Mouse (Mus musculus): ENCODE results near the gene Gne. TPM values are rescaled to one million over a fixed set of nuclear protein-coding genes. Genes with fewer than 3 reads are reported as not detected.

Gene Gne
- polyA plus RNA-seq, 1 experiment from 2014 or later = 22.5 TPM

- WGBS = 74% methylated on average over 8 of the region's 8 CpGs
- no peak overlapping the region for H3K9ac ChIP-seq
- no peak overlapping the region for H3K4me3 ChIP-seq (replicated peaks)
- 0 out of 2 replicates have a peak overlapping the region, but pooled peaks have one; percentile 39 for H3K27ac ChIP-seq
- no peaks in the 10 kb centered on the region for H3K27me3 ChIP-seq
- H3K36me3 ChIP-seq = no peaks in the 10 kb centered on the region
- H3K4me1 ChIP-seq = peaks cover 46% of the 10 kb centered on the region
- ATAC-seq (replicated peaks; ENCODE audit: low FRiP score) = no peak; the same call in 1 of the 2 replicates
- no peaks in the 10 kb centered on the region for H3K9me3 ChIP-seq (replicated peaks)
- no peak overlapping the region for H3K4me2 ChIP-seq
Observed at GRCm38 (mm10) chr4:44103620-44104019, 19.6 kb upstream of the Gne start.

DNA sequence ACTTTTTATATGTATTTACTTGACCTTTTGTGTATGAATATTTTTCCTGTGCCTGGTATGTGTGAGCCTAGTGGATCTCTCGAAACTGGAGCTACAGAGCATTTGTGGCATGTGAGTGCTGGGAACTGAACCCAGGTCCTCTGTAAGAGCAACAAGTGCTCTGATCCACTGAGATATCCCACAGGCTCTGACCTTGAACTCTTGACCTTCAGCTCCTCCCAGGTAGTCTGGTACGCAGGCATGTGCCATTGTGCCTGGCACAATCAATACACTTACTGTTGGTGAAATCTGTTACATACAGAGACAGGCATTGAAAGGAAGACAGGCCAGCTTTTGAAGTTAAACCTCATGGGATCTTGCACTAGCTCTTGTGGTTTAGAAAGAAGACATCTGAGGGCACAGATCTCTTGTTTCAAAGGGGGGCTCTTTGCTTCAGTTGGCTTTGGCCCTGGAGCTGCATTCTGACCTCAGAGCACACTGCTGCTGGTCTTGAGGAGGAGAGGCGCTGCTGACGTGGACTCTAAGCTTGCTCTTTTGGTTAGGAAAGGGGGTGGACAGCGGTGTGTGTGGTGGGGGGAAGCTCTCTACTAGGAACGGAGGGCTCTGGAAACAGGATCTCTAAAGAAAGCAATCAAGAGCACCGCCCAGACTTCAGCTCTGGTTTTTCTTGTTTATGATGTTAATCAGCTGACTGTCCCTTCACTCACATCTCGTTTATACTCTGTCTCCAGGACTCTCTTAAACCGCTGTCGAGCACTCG lies 13.8 kb upstream of the Gne start:
- Histone ChIP-seq H3K9me3 (replicated peaks) (no peaks in the 10 kb centered on the region), H3K4me2 (no peak overlapping the region), H3K27me3 (no peaks in the 10 kb centered on the region), H3K27ac (no peak overlapping the region), H3K4me3 (replicated peaks) (no peak overlapping the region), H3K36me3 (no peaks in the 10 kb centered on the region), H3K4me1 (peaks cover 10% of the 10 kb centered on the region), H3K9ac (no peak overlapping the region)
- no peak for ATAC-seq (replicated peaks; ENCODE audit: low FRiP score)
- 22% methylated on average over 11 of the region's 11 CpGs for WGBS

GRCm38 (mm10) chr4:44094475-44094874 lies 10.5 kb upstream of the Gne start:
- no peaks in the 10 kb centered on the region for H3K9me3 ChIP-seq (replicated peaks)
- no peak overlapping the region for H3K9ac ChIP-seq
- H3K27me3 ChIP-seq = no peaks in the 10 kb centered on the region
- 78% methylated on average over 4 of the region's 4 CpGs for WGBS
- no peak overlapping the region for H3K4me3 ChIP-seq (replicated peaks)
- no peaks in the 10 kb centered on the region for H3K36me3 ChIP-seq
- ATAC-seq (replicated peaks; ENCODE audit: low FRiP score) = no peak
- H3K27ac ChIP-seq = no peak overlapping the region
- H3K4me2 ChIP-seq = no peak overlapping the region
- H3K4me1 ChIP-seq = peaks cover 10% of the 10 kb centered on the region

DNA sequence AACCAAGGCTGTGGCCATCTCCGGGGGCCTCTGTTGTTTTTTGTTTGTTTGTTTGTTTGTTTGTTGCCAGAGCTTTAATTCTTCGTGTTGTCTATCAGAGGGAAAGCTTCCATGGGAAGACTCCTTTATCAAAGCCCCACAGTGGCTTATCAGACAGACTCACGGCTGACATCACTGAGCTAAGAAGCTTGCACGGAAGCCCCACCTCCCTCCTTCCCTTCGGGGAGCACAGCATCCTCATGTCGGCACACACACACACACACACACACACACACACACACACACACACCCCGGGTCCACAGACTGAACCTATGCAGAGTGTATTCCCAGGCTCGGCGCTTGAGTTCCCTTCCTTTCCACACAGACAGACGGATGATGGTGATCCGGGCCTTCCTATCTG lies 8.4 kb upstream of the Gne start:
- ATAC-seq (replicated peaks; ENCODE audit: low FRiP score) = no peak
- Histone ChIP-seq H3K9me3 (replicated peaks) (no peaks in the 10 kb centered on the region), H3K27ac (no peak overlapping the region), H3K4me3 (replicated peaks) (no peak overlapping the region), H3K36me3 (no peaks in the 10 kb centered on the region), H3K4me1 (no peaks in the 10 kb centered on the region), H3K9ac (no peak overlapping the region), H3K4me2 (no peak overlapping the region), H3K27me3 (no peaks in the 10 kb centered on the region)
- 74% methylated on average over 11 of the region's 11 CpGs for WGBS

GRCm38 (mm10) chr4:44085566-44085965 lies 1.6 kb upstream of the Gne start:
- no peak overlapping the region for H3K9ac ChIP-seq
- no peak overlapping the region for H3K27ac ChIP-seq
- WGBS = 92% methylated on average over 3 of the region's 3 CpGs
- no peak for ATAC-seq (replicated peaks; ENCODE audit: low FRiP score)
- no peak overlapping the region for H3K4me3 ChIP-seq (replicated peaks)
- no peaks in the 10 kb centered on the region for H3K9me3 ChIP-seq (replicated peaks)
- H3K36me3 ChIP-seq = no peaks in the 10 kb centered on the region
- no peaks in the 10 kb centered on the region for H3K27me3 ChIP-seq
- H3K4me2 ChIP-seq = no peak overlapping the region
- peaks cover 8% of the 10 kb centered on the region for H3K4me1 ChIP-seq

- Histone ChIP-seq H3K4me1 (peaks cover 8% of the 10 kb centered on the region), H3K27me3 (no peaks in the 10 kb centered on the region), H3K9ac (no peak overlapping the region), H3K4me2 (peak overlapping the region; percentile 52), H3K9me3 (replicated peaks) (no peaks in the 10 kb centered on the region), H3K4me3 (replicated peaks) (peak overlapping the region; percentile 19; the same call in 1 of the 2 replicates), H3K36me3 (no peaks in the 10 kb centered on the region), H3K27ac (no peak overlapping the region)
- ATAC-seq (replicated peaks; ENCODE audit: low FRiP score) = no peak
- 82% methylated on average over 13 of the region's 13 CpGs for WGBS
Observed at GRCm38 (mm10) chr4:44084602-44085325, 787 bp upstream of the Gne start.

DNA sequence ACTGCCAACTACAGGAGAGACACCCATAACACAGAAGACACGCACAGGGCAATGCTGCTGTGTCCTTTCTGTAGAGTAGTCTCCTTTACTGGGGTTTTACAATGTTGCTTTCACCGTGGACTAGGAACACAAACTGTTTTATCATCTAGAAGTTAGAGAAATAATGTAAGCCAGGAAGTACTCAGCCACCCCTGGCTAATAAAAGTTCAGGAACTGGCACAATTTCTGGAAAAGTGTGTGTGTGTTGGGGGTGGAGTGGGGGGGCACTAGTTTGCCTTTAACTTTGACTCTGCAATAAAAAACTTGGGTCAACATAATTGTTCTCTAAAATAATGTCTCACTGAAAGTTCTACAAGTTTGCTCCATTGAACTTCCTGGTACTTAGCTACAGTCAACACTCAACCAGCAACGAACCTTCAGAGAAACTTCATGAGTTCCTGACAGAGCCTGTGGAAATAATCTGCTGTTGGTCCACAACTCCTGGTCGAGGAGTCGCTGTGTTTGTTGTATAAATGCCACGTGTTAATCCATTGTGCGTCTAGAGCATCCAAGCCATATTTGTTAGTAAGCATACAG lies 5.5 kb downstream of the Gne start:
- Histone ChIP-seq H3K27me3 (no peaks in the 10 kb centered on the region), H3K4me2 (no peak overlapping the region), H3K4me1 (no peaks in the 10 kb centered on the region), H3K9ac (no peak overlapping the region), H3K36me3 (no peaks in the 10 kb centered on the region), H3K27ac (no peak overlapping the region), H3K4me3 (replicated peaks) (no peak overlapping the region), H3K9me3 (replicated peaks) (no peaks in the 10 kb centered on the region)
- no peak for ATAC-seq (replicated peaks; ENCODE audit: low FRiP score)
- 84% methylated on average over 7 of the region's 7 CpGs for WGBS

- no peak for ATAC-seq (replicated peaks; ENCODE audit: low FRiP score)
Observed at GRCm38 (mm10) chr4:44074422-44074821, 9.6 kb downstream of the Gne start.

DNA sequence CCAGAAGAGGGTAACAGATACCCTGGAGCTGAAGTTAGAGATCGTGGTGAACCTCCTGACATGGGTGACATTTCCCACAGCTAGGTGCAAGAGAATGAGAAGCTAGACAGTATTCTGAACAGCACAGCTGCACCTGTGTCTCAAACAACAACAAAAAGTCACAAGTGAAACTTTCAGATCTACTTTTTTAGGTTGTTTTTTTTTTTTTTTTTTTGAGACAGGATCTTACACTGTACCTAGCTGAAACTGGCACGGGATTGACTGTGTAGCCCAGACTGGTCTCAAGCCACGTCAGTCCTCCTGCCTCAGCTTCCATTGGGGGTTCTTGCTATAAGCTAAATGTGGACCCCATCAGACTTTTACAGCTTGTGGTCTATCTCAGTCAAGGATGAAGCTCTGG lies 10.2 kb downstream of the Gne start:
- H3K9me3 ChIP-seq (replicated peaks) = no peaks in the 10 kb centered on the region
- H3K9ac ChIP-seq = no peak overlapping the region
- 85% methylated on average over 3 of the region's 3 CpGs for WGBS
- H3K27me3 ChIP-seq = no peaks in the 10 kb centered on the region
- H3K27ac ChIP-seq = no peak overlapping the region
- no peaks in the 10 kb centered on the region for H3K36me3 ChIP-seq
- no peak overlapping the region for H3K4me3 ChIP-seq (replicated peaks)
- no peak overlapping the region for H3K4me2 ChIP-seq
- no peak for ATAC-seq (replicated peaks; ENCODE audit: low FRiP score)
- H3K4me1 ChIP-seq = peaks cover 21% of the 10 kb centered on the region

More at GRCm38 (mm10) chr4:44074422-44074821, 9.6 kb downstream of the Gne start:
- Histone ChIP-seq H3K27me3 (no peaks in the 10 kb centered on the region), H3K27ac (no peak overlapping the region), H3K4me3 (replicated peaks) (no peak overlapping the region), H3K9ac (no peak overlapping the region), H3K36me3 (no peaks in the 10 kb centered on the region), H3K4me1 (peaks cover 20% of the 10 kb centered on the region), H3K9me3 (replicated peaks) (no peaks in the 10 kb centered on the region), H3K4me2 (no peak overlapping the region)
- 66% methylated on average over 4 of the region's 4 CpGs for WGBS

DNA sequence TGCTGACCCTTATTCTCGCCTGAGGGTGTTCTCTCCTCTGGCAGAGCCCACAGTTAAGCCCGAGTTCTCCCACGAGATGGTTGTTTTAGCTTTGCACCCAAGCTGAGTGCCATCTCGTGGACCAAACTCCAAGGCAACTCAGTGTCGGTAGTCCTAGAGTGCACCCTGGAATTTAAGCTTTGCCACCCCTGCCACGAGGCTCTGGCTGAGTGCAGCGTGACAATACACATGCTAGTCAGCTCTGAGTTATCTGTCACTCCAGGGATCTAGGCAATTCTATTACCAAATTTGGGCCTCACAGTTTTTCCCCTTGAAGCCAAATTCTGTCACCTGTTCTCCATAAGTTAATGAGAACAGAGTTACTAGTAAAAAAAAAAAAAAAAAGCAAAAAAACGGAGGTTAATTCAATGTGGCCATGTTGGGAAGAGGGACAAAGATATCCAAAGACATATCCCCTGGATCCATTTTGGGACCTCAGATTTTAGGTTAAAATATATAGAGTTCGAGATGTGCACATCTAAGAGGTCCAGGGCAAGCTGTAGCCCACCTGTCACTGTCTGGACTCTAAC lies 11.0 kb downstream of the Gne start:
- Histone ChIP-seq H3K4me3 (replicated peaks) (peak overlapping the region; percentile 94), H3K27me3 (no peaks in the 10 kb centered on the region), H3K27ac (peak overlapping the region; percentile 81), H3K4me2 (peak overlapping the region; percentile 82), H3K9ac (peak overlapping the region; percentile 80), H3K36me3 (no peaks in the 10 kb centered on the region), H3K4me1 (peaks cover 25% of the 10 kb centered on the region), H3K9me3 (replicated peaks) (no peaks in the 10 kb centered on the region)
- ATAC-seq (replicated peaks; ENCODE audit: low FRiP score) = peak; percentile 67
- WGBS = 9% methylated on average over 9 of the region's 9 CpGs

DNA sequence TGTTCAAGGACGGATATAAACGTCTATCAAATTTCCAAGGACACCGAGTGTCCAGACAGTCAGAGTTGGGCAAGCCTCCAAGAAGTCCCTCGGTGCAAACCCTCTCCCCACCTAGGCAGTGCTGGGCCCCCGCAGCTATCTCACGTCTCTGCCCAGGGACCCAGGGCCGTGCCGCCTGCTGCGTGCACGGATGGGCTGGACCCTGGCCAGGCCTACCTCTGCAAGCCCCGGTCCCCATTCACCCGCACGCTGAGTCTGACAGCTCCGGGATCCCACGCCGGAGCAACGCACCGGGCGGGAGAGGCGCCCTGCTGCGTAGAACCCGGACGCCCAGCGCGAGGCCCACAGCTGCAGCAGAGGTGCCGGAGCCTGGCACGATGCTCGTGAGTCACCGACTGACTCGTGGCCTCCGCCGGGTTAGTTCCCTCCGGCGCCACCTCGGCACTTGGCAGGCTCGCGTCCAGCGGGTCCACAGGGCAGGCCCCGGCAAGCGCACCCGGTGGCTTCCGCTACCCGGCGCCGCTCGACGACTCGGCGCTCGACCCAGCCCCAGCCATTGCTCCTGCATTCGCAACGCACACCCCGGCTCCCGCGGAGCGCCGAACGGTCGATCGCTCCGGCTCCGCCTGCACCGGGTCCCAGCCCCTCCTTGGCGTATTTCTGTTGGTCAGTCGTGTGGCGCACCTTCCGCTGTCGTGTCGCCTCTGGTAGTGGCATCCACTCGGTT lies 11.7 kb downstream of the Gne start:
- Histone ChIP-seq H3K4me3 (replicated peaks) (peak overlapping the region; percentile 94), H3K9me3 (replicated peaks) (no peaks in the 10 kb centered on the region), H3K27ac (peak overlapping the region; percentile 81), H3K36me3 (no peaks in the 10 kb centered on the region), H3K4me2 (peak overlapping the region; percentile 82), H3K27me3 (no peaks in the 10 kb centered on the region), H3K4me1 (peaks cover 31% of the 10 kb centered on the region), H3K9ac (peak overlapping the region; percentile 80)
- peak; percentile 96 for ATAC-seq (replicated peaks; ENCODE audit: low FRiP score)
- WGBS = under 1% methylated on average over 70 of the region's 70 CpGs

All from kidney, embryonic 15.5 days (tissue).